In genomic region chr3:66220554-66221242, GRCm38 (mm10) we compare ENCODE assay signal across 8 mouse cellular contexts. TPM values are rescaled to one million over a fixed set of nuclear protein-coding genes. Genes with fewer than 3 reads are reported as not detected.
A peak's percentile ranks its signal among the peaks of the same experiment; 100 is the strongest.
DNase-seq lines count a peak whose midpoint lies in the region; ATAC-seq lines count a peak whose summit lies in the region.

No protein-coding gene starts in this region.

- peak overlapping the region; percentile 59 for H3K4me3 ChIP-seq in kidney, embryonic 14.5 days (ENCODE audit: low read length)
- peak overlapping the region; percentile 42 for H3K4me3 ChIP-seq in liver, embryonic 11.5 days (ENCODE audit: low read depth, low read length)
- H3K4me3 ChIP-seq in neural tube, embryonic 14.5 days (ENCODE audit: low read depth, low read length): peak overlapping the region; percentile 57

- WGBS in kidney, embryonic 14.5 days: 0% methylated on average over 54 of the region's 54 CpGs
- WGBS in liver, embryonic 11.5 days: under 1% methylated on average over 54 of the region's 54 CpGs
- WGBS in neural tube, embryonic 14.5 days: under 1% methylated on average over 54 of the region's 54 CpGs

- H3K4me1 ChIP-seq in kidney, embryonic 14.5 days (ENCODE audit: control insufficient read depth, insufficient read depth, low read length): 0 out of 2 replicates have a peak, but pooled peaks cover 8% of the 10 kb centered on the region
- H3K4me1 ChIP-seq in liver, embryonic 11.5 days (replicated peaks; ENCODE audit: control insufficient read depth, insufficient read depth, low read length): no peaks in the 10 kb centered on the region
- peaks cover 9% of the 10 kb centered on the region for H3K4me1 ChIP-seq in neural tube, embryonic 14.5 days (ENCODE audit: control insufficient read depth, insufficient read depth, low read length)

- H3K27ac ChIP-seq in kidney, embryonic 14.5 days (ENCODE audit: low read depth, low read length): peak overlapping the region; percentile 85
- no peak overlapping the region for H3K27ac ChIP-seq in liver, embryonic 11.5 days (ENCODE audit: low read depth, low read length)
- no peak overlapping the region for H3K27ac ChIP-seq in neural tube, embryonic 14.5 days (ENCODE audit: low read depth, low read length)

- no peaks in the 10 kb centered on the region for H3K36me3 ChIP-seq in kidney, embryonic 14.5 days (ENCODE audit: control insufficient read depth, insufficient read depth, low read length)
- no peaks in the 10 kb centered on the region for H3K36me3 ChIP-seq in liver, embryonic 11.5 days (ENCODE audit: control insufficient read depth, insufficient read depth, low read length)
- H3K36me3 ChIP-seq in neural tube, embryonic 14.5 days (ENCODE audit: control insufficient read depth, insufficient read depth, low read length): no peaks in the 10 kb centered on the region

- no peaks in the 10 kb centered on the region for H3K9me3 ChIP-seq in kidney, embryonic 14.5 days (ENCODE audit: control insufficient read depth, low read length)
- no peaks in the 10 kb centered on the region for H3K9me3 ChIP-seq in liver, embryonic 11.5 days (ENCODE audit: control insufficient read depth, low read length)
- no peaks in the 10 kb centered on the region for H3K9me3 ChIP-seq in neural tube, embryonic 14.5 days (ENCODE audit: control insufficient read depth, low read length)

- peak overlapping the region; percentile 71 for H3K9ac ChIP-seq in kidney, embryonic 14.5 days (ENCODE audit: low read depth, low read length)
- 0 out of 2 replicates have a peak overlapping the region, but pooled peaks have one; percentile 3 for H3K9ac ChIP-seq in liver, embryonic 11.5 days (ENCODE audit: low read depth, low read length)
- peak overlapping the region; percentile 68 for H3K9ac ChIP-seq in neural tube, embryonic 14.5 days (replicated peaks; ENCODE audit: low read depth, low read length)

- peak; percentile 65 to 66 for DNase-seq in cerebellum, postnatal 10 days
- DNase-seq in cerebellum, adult 9-10 months: no peak
- peak; percentile 80 for DNase-seq in embryo, embryonic 10 days (ENCODE audit: low spot score)
- DNase-seq in gastrocnemius, postnatal 25 days: peak; percentile 59
- DNase-seq in liver, embryonic 11.5 days (ENCODE audit: low spot score): peak; percentile 49
- no peak for DNase-seq in spleen, adult 12 weeks (ENCODE audit: low spot score)

- H3K27me3 ChIP-seq in kidney, embryonic 14.5 days (ENCODE audit: control insufficient read depth, insufficient read depth, low read length): no peaks in the 10 kb centered on the region
- H3K27me3 ChIP-seq in liver, embryonic 11.5 days (replicated peaks; ENCODE audit: control insufficient read depth, insufficient read depth, low read length): peaks cover 26% of the 10 kb centered on the region
- no peaks in the 10 kb centered on the region for H3K27me3 ChIP-seq in neural tube, embryonic 14.5 days (ENCODE audit: control insufficient read depth, insufficient read depth, low read length)

- peak; percentile 81 for ATAC-seq in kidney, embryonic 14.5 days (ENCODE audit: low FRiP score, low TSS enrichment)
- peak; percentile 54; the same call in 1 of the 2 replicates for ATAC-seq in liver, embryonic 11.5 days (replicated peaks; ENCODE audit: low FRiP score)
- peak; percentile 92 for ATAC-seq in neural tube, embryonic 14.5 days (ENCODE audit: low read depth)

- H3K4me2 ChIP-seq in kidney, embryonic 14.5 days (replicated peaks; ENCODE audit: low read depth, low read length): peak overlapping the region; percentile 95
- peak overlapping the region; percentile 64 for H3K4me2 ChIP-seq in liver, embryonic 11.5 days
- peak overlapping the region; percentile 96 for H3K4me2 ChIP-seq in neural tube, embryonic 14.5 days (ENCODE audit: low read depth, low read length)

RNA-seq across cellular contexts. Expression of gene Ptx3, which starts 1.0 kb away (rescaled TPM):
- total RNA-seq in gastrocnemius, postnatal 25 days (2021): 1 to 10 TPM; 5.1 to 7.1 TPM
- 11.2 and 12.0 TPM in 2 replicates for polyA plus RNA-seq in kidney, embryonic 14.5 days (2014; fragmentation: Nextera tagmentation; extraction: Ambion mirVana)
- polyA plus RNA-seq in liver, embryonic 11.5 days (2014; fragmentation: Nextera tagmentation; extraction: Ambion mirVana): 1.6 and 1.8 TPM in 2 replicates
- 3.0 and 4.4 TPM in 2 replicates for polyA plus RNA-seq in neural tube, embryonic 14.5 days (2014; fragmentation: Nextera tagmentation; extraction: Ambion mirVana)

Comparison
In these comparisons a context has a peak if more than half of its experiments do, and no peak if none do; other contexts are left out.
1. DNase-seq: peak in cerebellum, postnatal 10 days (2 of 2), embryo, embryonic 10 days (single experiment), gastrocnemius, postnatal 25 days (single experiment) and liver, embryonic 11.5 days (single experiment); none in cerebellum, adult 9-10 months (single experiment) and spleen, adult 12 weeks (single experiment).
2. H3K9ac ChIP-seq: peak in every context shown above with its lines; median percentile 71 in kidney, embryonic 14.5 days; 68 in neural tube, embryonic 14.5 days; 3 in liver, embryonic 11.5 days.
3. Peak in every context shown above with its lines, with median percentiles within 50 percentile points of each other: ATAC-seq, H3K4me2 ChIP-seq and H3K4me3 ChIP-seq.